Mouse (Mus musculus) intestine, embryonic 14.5 days (tissue): ENCODE measurements around the gene 4930564D02Rik. TPM values are rescaled to one million over a fixed set of nuclear protein-coding genes. Genes with fewer than 3 reads are reported as not detected.

Experiments used
- ATAC-seq: fragments of 200-750 bp; cut with Nextera tagmentation; replicated peaks from 2 replicates; pipeline ENCODE4 v1.8.0; 2017; ENCODE audit warnings: low read depth, moderate number of reproducible peaks, moderate TSS enrichment, moderate library complexity; ENCODE audit not compliant: low FRiP score, low TSS enrichment
- DNase-seq: peaks from one replicate; pipeline ENCODE4 v3.0.0-alpha.2; 2018; ENCODE audit warnings: low spot score
- H3K27ac ChIP-seq: fragments of 300-500 bp; sonication (generic); 2 replicates; pipeline ENCODE4 v1.5.1; 2014; ENCODE audit warnings: low read depth, mild to moderate bottlenecking, control low read depth
- H3K27me3 ChIP-seq: fragments of 300-500 bp; sonication (generic); replicated peaks from 2 replicates; pipeline ENCODE4 v1.6.1; 2014; ENCODE audit warnings: low read length, control low read depth; ENCODE audit not compliant: control insufficient read depth, insufficient read depth
- H3K36me3 ChIP-seq: fragments of 300-500 bp; sonication (generic); 2 replicates; pipeline ENCODE4 v1.6.1; 2014; ENCODE audit warnings: low read length, control low read depth; ENCODE audit not compliant: control insufficient read depth, insufficient read depth
- H3K4me1 ChIP-seq: fragments of 300-500 bp; sonication (generic); replicated peaks from 2 replicates; pipeline ENCODE4 v1.6.1; 2014; ENCODE audit warnings: low read length, control low read depth, mixed read lengths; ENCODE audit not compliant: control insufficient read depth, insufficient read depth
- H3K4me2 ChIP-seq: fragments of 300-500 bp; sonication (generic); 2 replicates; pipeline ENCODE4 v1.6.1; 2014; ENCODE audit warnings: low read length
- H3K4me3 ChIP-seq: fragments of 300-500 bp; sonication (generic); 2 replicates; pipeline ENCODE4 v1.5.1; 2014; ENCODE audit warnings: low read depth, low read length, control low read depth, mixed read lengths
- H3K9ac ChIP-seq: fragments of 300-500 bp; sonication (generic); 2 replicates; pipeline ENCODE4 v1.6.1; 2014; ENCODE audit warnings: mild to moderate bottlenecking, low read length
- H3K9me3 ChIP-seq: fragments of 300-500 bp; sonication (generic); 2 replicates; pipeline ENCODE4 v1.6.1; 2016; ENCODE audit warnings: low read length, control low read depth; ENCODE audit not compliant: control insufficient read depth
- WGBS: fragments of 180-500 bp; shearing (Covaris S2); extraction: QIAGEN DNeasy Blood & Tissue Kit; methylation state at CpG from one replicate; pipeline ENCODE4 v1.1.7; 2014; 5-methylcytosine and 5-hydroxymethylcytosine counted together
- polyA plus RNA-seq: library from polyadenylated mRNA; unstranded; fragments of >200 nt; fragmentation: Nextera tagmentation; extraction: Ambion mirVana; gene quantifications from 2 replicates; pipeline ENCODE4 v1.2.1, GENCODE M21; 2014

Gene 4930564D02Rik
- polyA plus RNA-seq, 1 experiment from 2014 or later, result not detected

- Histone ChIP-seq H3K9ac (no peak overlapping the region), H3K4me2 (no peak overlapping the region)
- 79% methylated on average over 4 of the region's 4 CpGs for WGBS
Observed at GRCm38 (mm10) chr3:105105827-105106226, 39.2 kb downstream of the 4930564D02Rik start.

GRCm38 (mm10) chr3:105113859-105114258 is 47.2 kb downstream of the 4930564D02Rik start:
- no peak for DNase-seq
- H3K27ac ChIP-seq, result no peak overlapping the region

More at GRCm38 (mm10) chr3:105105827-105106226, 39.2 kb downstream of the 4930564D02Rik start:
- H3K4me1 ChIP-seq, result no peaks in the 10 kb centered on the region
- no peak overlapping the region for H3K27ac ChIP-seq
- H3K4me3 ChIP-seq, result no peak overlapping the region
- no peaks in the 10 kb centered on the region for H3K27me3 ChIP-seq
- H3K36me3 ChIP-seq, result no peaks in the 10 kb centered on the region
- no peaks in the 10 kb centered on the region for H3K9me3 ChIP-seq
- ATAC-seq, result no peak
- DNase-seq, result no peak

GRCm38 (mm10) chr3:105114269-105114668 is 47.6 kb downstream of the 4930564D02Rik start:
- H3K4me2 ChIP-seq, result no peak overlapping the region
- no peak overlapping the region for H3K9ac ChIP-seq
- no peak overlapping the region for H3K27ac ChIP-seq
- DNase-seq (peak; percentile 72), ATAC-seq (peak; percentile 58; the same call in 1 of the 2 replicates)
- WGBS, result 34% methylated on average over 2 of the region's 2 CpGs
- H3K4me1 ChIP-seq, result no peaks in the 10 kb centered on the region
- no peaks in the 10 kb centered on the region for H3K9me3 ChIP-seq
- no peaks in the 10 kb centered on the region for H3K27me3 ChIP-seq
- H3K4me3 ChIP-seq, result no peak overlapping the region
- no peaks in the 10 kb centered on the region for H3K36me3 ChIP-seq

More at GRCm38 (mm10) chr3:105113859-105114258, 47.2 kb downstream of the 4930564D02Rik start:
- Histone ChIP-seq H3K4me3 (no peak overlapping the region), H3K36me3 (no peaks in the 10 kb centered on the region), H3K4me2 (no peak overlapping the region), H3K4me1 (no peaks in the 10 kb centered on the region), H3K9me3 (no peaks in the 10 kb centered on the region), H3K27me3 (no peaks in the 10 kb centered on the region), H3K9ac (no peak overlapping the region)
- 83% methylated on average over 4 of the region's 4 CpGs for WGBS
- no peak for ATAC-seq

- H3K9me3 ChIP-seq, result no peaks in the 10 kb centered on the region
Observed at GRCm38 (mm10) chr3:105116596-105116995, 50.0 kb downstream of the 4930564D02Rik start.

GRCm38 (mm10) chr3:105123776-105124175 is 57.1 kb downstream of the 4930564D02Rik start:
- H3K4me3 ChIP-seq, result no peak overlapping the region
- no peak overlapping the region for H3K9ac ChIP-seq
- ATAC-seq (no peak), DNase-seq (no peak)
- no peak overlapping the region for H3K27ac ChIP-seq
- no peaks in the 10 kb centered on the region for H3K9me3 ChIP-seq
- peaks cover 7% of the 10 kb centered on the region; the same call in 1 of the 2 replicates for H3K4me1 ChIP-seq
- 80% methylated on average over 3 of the region's 3 CpGs for WGBS
- H3K36me3 ChIP-seq, result no peaks in the 10 kb centered on the region
- H3K4me2 ChIP-seq, result no peak overlapping the region
- H3K27me3 ChIP-seq, result no peaks in the 10 kb centered on the region

More at GRCm38 (mm10) chr3:105116596-105116995, 50.0 kb downstream of the 4930564D02Rik start:
- ATAC-seq (no peak), DNase-seq (no peak)
- Histone ChIP-seq H3K36me3 (no peaks in the 10 kb centered on the region), H3K9ac (no peak overlapping the region), H3K4me1 (no peaks in the 10 kb centered on the region), H3K27me3 (no peaks in the 10 kb centered on the region), H3K4me2 (no peak overlapping the region), H3K27ac (no peak overlapping the region), H3K4me3 (no peak overlapping the region)
- WGBS, result 83% methylated on average over 4 of the region's 4 CpGs

GRCm38 (mm10) chr3:105127881-105128280 is 61.2 kb downstream of the 4930564D02Rik start:
- ATAC-seq (no peak), DNase-seq (no peak)

More at GRCm38 (mm10) chr3:105127881-105128280, 61.2 kb downstream of the 4930564D02Rik start:
- no peaks in the 10 kb centered on the region for H3K36me3 ChIP-seq
- H3K27ac ChIP-seq, result peak overlapping the region; percentile 74
- WGBS, result 33% methylated on average over 7 of the region's 7 CpGs
- H3K4me1 ChIP-seq, result peaks cover 7% of the 10 kb centered on the region; the same call in 1 of the 2 replicates
- 0 out of 2 replicates have a peak overlapping the region, but pooled peaks have one; percentile 4 for H3K9ac ChIP-seq
- no peak overlapping the region for H3K4me3 ChIP-seq
- no peaks in the 10 kb centered on the region for H3K9me3 ChIP-seq
- no peak overlapping the region for H3K4me2 ChIP-seq
- no peaks in the 10 kb centered on the region for H3K27me3 ChIP-seq

Other genes with a start within 250 kb of the 4930564D02Rik start
- gene Mov10, start 248.3 kb upstream of the 4930564D02Rik start, polyA plus RNA-seq, result 83.6 and 94.5 TPM in 2 replicates
- gene St7l, start 202.8 kb upstream of the 4930564D02Rik start, polyA plus RNA-seq, result 33.1 and 34.6 TPM in 2 replicates
- gene Capza1, start 202.3 kb upstream of the 4930564D02Rik start, polyA plus RNA-seq, result 194 and 209 TPM in 2 replicates
- 1.9 and 2.8 TPM in 2 replicates for gene Wnt2b, start 104.9 kb upstream of the 4930564D02Rik start, polyA plus RNA-seq
- 23.6 and 31.1 TPM in 2 replicates for gene Cttnbp2nl, start 13.7 kb upstream of the 4930564D02Rik start, polyA plus RNA-seq